Mouse (Mus musculus) naive thymus-derived CD4-positive, alpha-beta T cell, adult 2 months (primary cell): ENCODE data around the gene Bcl2l13.
"Not testable (repeated sequence)": the region's sequence is repeated elsewhere in the genome, so short reads cannot be mapped to it uniquely, and the experiment has no call there.

ENCODE experiments used
- DNase-seq: peaks from one replicate; pipeline ENCODE4 v3.0.0-alpha.2; 2011; ENCODE audit warnings: low read depth

The Bcl2l13 gene

GRCm38 (mm10) chr6:120835474-120836374 lies at the start of gene Bcl2l13:
Bcl2l13 (plus strand) TSS chr6:120836212.
- DNase-seq = peak; percentile 95

GRCm38 (mm10) chr6:120788068-120788607 lies 47.9 kb upstream of the Bcl2l13 start:
- no peak for DNase-seq

- DNase-seq = peak; percentile 63
These were observed 47.1 kb upstream of the Bcl2l13 start for GRCm38 (mm10) chr6:120788904-120789303.

GRCm38 (mm10) chr6:120790153-120790552 lies 45.9 kb upstream of the Bcl2l13 start:
- DNase-seq = no peak

GRCm38 (mm10) chr6:120790717-120791116 lies 45.3 kb upstream of the Bcl2l13 start:
- DNase-seq = no peak

GRCm38 (mm10) chr6:120792947-120793346 lies 43.1 kb upstream of the Bcl2l13 start:
- DNase-seq = no peak

GRCm38 (mm10) chr6:120795422-120796086 lies 40.5 kb upstream of the Bcl2l13 start:
- DNase-seq = no peak

GRCm38 (mm10) chr6:120796111-120796510 lies 39.9 kb upstream of the Bcl2l13 start:
- DNase-seq = no peak

- no peak for DNase-seq
These were observed 38.0 kb upstream of the Bcl2l13 start for GRCm38 (mm10) chr6:120798019-120798418.

GRCm38 (mm10) chr6:120798905-120799304 lies 37.1 kb upstream of the Bcl2l13 start:
- no peak for DNase-seq

- DNase-seq = peak; percentile 48
These were observed 36.4 kb upstream of the Bcl2l13 start for GRCm38 (mm10) chr6:120799581-120800041.

GRCm38 (mm10) chr6:120806999-120807737 lies 28.8 kb upstream of the Bcl2l13 start:
- no peak for DNase-seq

- DNase-seq = no peak
These were observed 28.3 kb upstream of the Bcl2l13 start for GRCm38 (mm10) chr6:120807738-120808081.

- not testable (repeated sequence) for DNase-seq
These were observed 24.0 kb upstream of the Bcl2l13 start for GRCm38 (mm10) chr6:120811999-120812398.

GRCm38 (mm10) chr6:120819294-120819693 lies 16.7 kb upstream of the Bcl2l13 start:
- no peak for DNase-seq

- no peak for DNase-seq
These were observed 15.9 kb upstream of the Bcl2l13 start for GRCm38 (mm10) chr6:120820144-120820543.

- DNase-seq = no peak
These were observed 15.1 kb upstream of the Bcl2l13 start for GRCm38 (mm10) chr6:120820941-120821340.

GRCm38 (mm10) chr6:120821715-120822114 lies 14.3 kb upstream of the Bcl2l13 start:
- no peak for DNase-seq

GRCm38 (mm10) chr6:120822307-120822928 lies 13.6 kb upstream of the Bcl2l13 start, which contains the start of gene Atp6v1e1:
Atp6v1e1 (minus strand) TSS chr6:120822793.
- DNase-seq = peak; percentile 95

- no peak for DNase-seq
These were observed 12.9 kb upstream of the Bcl2l13 start for GRCm38 (mm10) chr6:120822937-120823614.

- DNase-seq = no peak
These were observed 6.0 kb upstream of the Bcl2l13 start for GRCm38 (mm10) chr6:120830056-120830455.
